8 mouse cellular contexts compared by ENCODE assay signal in the genomic region with DNA sequence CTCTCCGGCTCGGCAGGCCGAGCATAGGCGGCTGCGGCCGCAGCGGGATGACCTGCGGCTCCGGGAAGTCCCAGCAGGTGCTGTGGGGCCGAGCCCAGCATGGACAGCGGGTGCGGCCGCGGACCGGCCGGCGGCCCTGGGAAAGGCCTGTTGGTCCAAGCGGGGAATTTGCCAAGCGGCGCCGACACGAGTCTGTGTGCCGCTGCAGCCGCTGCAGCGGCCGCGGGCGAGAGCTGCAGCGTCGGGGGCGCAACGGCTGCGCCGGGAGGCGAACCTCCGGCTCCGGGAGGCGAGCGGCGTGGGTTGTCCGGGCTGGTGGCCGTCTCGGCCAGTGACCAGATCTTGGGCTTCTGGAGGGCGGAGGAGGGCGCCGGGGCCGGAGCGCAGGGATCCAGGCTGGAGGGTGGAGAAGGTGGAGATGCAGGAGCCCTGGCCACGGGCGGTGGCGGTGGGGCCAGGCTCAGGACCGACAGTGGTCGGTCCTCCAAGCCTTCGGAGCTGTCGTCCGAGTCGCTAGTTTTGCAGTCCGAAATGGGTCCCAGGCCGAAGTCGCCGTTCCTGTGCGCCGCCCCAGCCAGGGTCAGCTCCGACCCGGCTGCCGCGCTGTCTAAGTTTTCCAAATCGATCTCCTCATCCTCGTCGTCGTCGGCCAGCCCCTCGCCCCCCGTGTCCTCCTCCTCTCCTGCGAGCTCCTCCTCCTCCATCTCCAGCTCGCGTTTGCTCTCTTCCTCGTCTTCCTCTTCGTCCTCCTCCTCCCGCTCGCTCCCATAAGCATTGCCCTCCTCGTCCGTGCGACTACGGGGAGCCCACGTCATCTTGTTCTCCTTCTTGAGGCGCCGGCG. TPM values are rescaled to one million over a fixed set of nuclear protein-coding genes. Genes with fewer than 3 reads are reported as not detected.
DNase-seq lines count a peak whose midpoint lies in the region; ATAC-seq and TF ChIP-seq lines count a peak whose summit lies in the region.

No protein-coding gene starts in this region.

- no peak for ATAC-seq in limb, embryonic 14.5 days (ENCODE audit: low FRiP score, low read depth)
- no peak for ATAC-seq in neural tube, embryonic 11.5 days (ENCODE audit: insufficient read depth, low FRiP score, low TSS enrichment)
- no peak for ATAC-seq in frontal cortex, adult (ENCODE audit: low TSS enrichment)

- H3K4me3 ChIP-seq in limb, embryonic 14.5 days (replicated peaks; ENCODE audit: low read length), result peak overlapping the region; percentile 55
- H3K4me3 ChIP-seq in neural tube, embryonic 11.5 days (ENCODE audit: low read depth, low read length), result peak overlapping the region; percentile 88

- peaks cover 5% of the 10 kb centered on the region for H3K4me1 ChIP-seq in limb, embryonic 14.5 days (ENCODE audit: control insufficient read depth, insufficient read depth, low read length)
- peaks cover 37% of the 10 kb centered on the region for H3K4me1 ChIP-seq in neural tube, embryonic 11.5 days (ENCODE audit: control insufficient read depth, insufficient read depth, low read length)

- H3K4me2 ChIP-seq in limb, embryonic 14.5 days (replicated peaks; ENCODE audit: low read depth, low read length, severe bottlenecking), result peak overlapping the region; percentile 78
- peak overlapping the region; percentile 78 for H3K4me2 ChIP-seq in neural tube, embryonic 11.5 days (ENCODE audit: low read depth)

- peak overlapping the region; percentile 68 for H3K9ac ChIP-seq in limb, embryonic 14.5 days (ENCODE audit: low read depth, low read length, severe bottlenecking)
- peak overlapping the region; percentile 91 for H3K9ac ChIP-seq in neural tube, embryonic 11.5 days (ENCODE audit: low read length)

- no peak for TF ChIP-seq POLR2A in limb, embryonic 14.5 days (IDR thresholded peaks at IDR 0.05; ENCODE audit: borderline replicate concordance, extremely low read depth, insufficient read depth, insufficient read length)

- H3K27me3 ChIP-seq in limb, embryonic 14.5 days (ENCODE audit: control insufficient read depth, insufficient read depth, low read length), result peaks cover 90% of the 10 kb centered on the region
- peaks cover 36% of the 10 kb centered on the region for H3K27me3 ChIP-seq in neural tube, embryonic 11.5 days (ENCODE audit: control insufficient read depth, insufficient read depth, low read length)

- peak overlapping the region; percentile 71; the same call in 1 of the 2 replicates for H3K27ac ChIP-seq in limb, embryonic 14.5 days (replicated peaks; ENCODE audit: low read depth, low read length)
- H3K27ac ChIP-seq in neural tube, embryonic 11.5 days (ENCODE audit: low read depth, low read length), result peak overlapping the region; percentile 96

- DNase-seq in adrenal gland, postnatal 36 days, result peak; percentile 26 to 39
- no peak for DNase-seq in adrenal gland, postnatal 4 days (ENCODE audit: low spot score in 2 of 2)
- DNase-seq in embryo, embryonic 10.5 days (ENCODE audit: low spot score), result peak; percentile 51
- DNase-seq in heart, postnatal 36 days, result peak; percentile 35 to 46
- no peak for DNase-seq in limb, embryonic 14.5 days (ENCODE audit: low spot score)
- peak; percentile 52 for DNase-seq in neural tube, embryonic 11.5 days (ENCODE audit: low spot score)
- DNase-seq in thymus, postnatal 10 days (ENCODE audit: low spot score in 2 of 2), result no peak

- no peaks in the 10 kb centered on the region for H3K9me3 ChIP-seq in limb, embryonic 14.5 days (ENCODE audit: control insufficient read depth, low read length)
- no peaks in the 10 kb centered on the region for H3K9me3 ChIP-seq in neural tube, embryonic 11.5 days (ENCODE audit: control insufficient read depth, low read length)

- under 1% methylated on average over 84 of the region's 89 CpGs for WGBS in limb, embryonic 14.5 days
- under 1% methylated on average over 80 of the region's 89 CpGs for WGBS in neural tube, embryonic 11.5 days

- no peaks in the 10 kb centered on the region for H3K36me3 ChIP-seq in limb, embryonic 14.5 days (ENCODE audit: control insufficient read depth, insufficient read depth, low read length)
- H3K36me3 ChIP-seq in neural tube, embryonic 11.5 days (ENCODE audit: control insufficient read depth, insufficient read depth, low read length), result no peaks in the 10 kb centered on the region

- intact Hi-C loops in heart, postnatal 36 days (cut with DNase I), result loop anchor here (2.0 to 10.0 kb wide), 9 partner anchors 52 to 925 kb away; no protein-coding TSS in a partner anchor

RNA-seq across cellular contexts. Expression of gene Irx3, which starts 2.0 kb away (rescaled TPM):
- total RNA-seq in adrenal gland, postnatal 36 days (2021), result 1 to 10 TPM; 9.0 to 9.5 TPM
- 10 to 100 TPM; 14.4 to 15.1 TPM for total RNA-seq in adrenal gland, postnatal 4 days (2021)
- total RNA-seq in heart, postnatal 36 days (2021), result 10 to 100 TPM; 30.0 to 41.2 TPM
- polyA plus RNA-seq in limb, embryonic 14.5 days (2012; rRNA removed), result 28.2 and 33.5 TPM in 2 replicates
- 15.3 and 17.2 TPM in 2 replicates for polyA plus RNA-seq in limb, embryonic 14.5 days (2014; fragmentation: Nextera tagmentation; extraction: Ambion mirVana)
- polyA plus RNA-seq in neural tube, embryonic 11.5 days (2014; fragmentation: Nextera tagmentation; extraction: Ambion mirVana), result 16.1 and 19.8 TPM in 2 replicates

Comparison
In these comparisons a context has a peak if more than half of its experiments do, and no peak if none do; other contexts are left out.
1. DNase-seq: peak in adrenal gland, postnatal 36 days (2 of 2), embryo, embryonic 10.5 days (single experiment), heart, postnatal 36 days (2 of 2) and neural tube, embryonic 11.5 days (single experiment); none in adrenal gland, postnatal 4 days (0 of 2), limb, embryonic 14.5 days (single experiment) and thymus, postnatal 10 days (0 of 2).